Mouse (Mus musculus): ENCODE data around the gene Erc2.

Gene Erc2

GRCm38 (mm10) chr14:27622176-27622922, at the start of gene Erc2:
TSS of gene Erc2 (plus strand) at chr14:27622428.
- DNase-seq, result peak; percentile 85 to 89

GRCm38 (mm10) chr14:27578443-27578842, 43.8 kb upstream of the Erc2 start:
- DNase-seq, result no peak

GRCm38 (mm10) chr14:27589616-27590015, 32.6 kb upstream of the Erc2 start:
- DNase-seq, result peak; percentile 42 to 54

GRCm38 (mm10) chr14:27592163-27592562, 30.1 kb upstream of the Erc2 start:
- DNase-seq, result no peak

GRCm38 (mm10) chr14:27596265-27596664, 26.0 kb upstream of the Erc2 start:
- peak; percentile 63 to 72 for DNase-seq

GRCm38 (mm10) chr14:27602136-27602535, 20.1 kb upstream of the Erc2 start:
- no peak for DNase-seq

GRCm38 (mm10) chr14:27607419-27607818, 14.8 kb upstream of the Erc2 start:
- no peak for DNase-seq

GRCm38 (mm10) chr14:27613766-27614165, 8.5 kb upstream of the Erc2 start:
- DNase-seq, result no peak

- no peak for DNase-seq
Observed at GRCm38 (mm10) chr14:27617286-27617685, 4.9 kb upstream of the Erc2 start.

- DNase-seq, result no peak
Observed at GRCm38 (mm10) chr14:27621576-27621975, 652 bp upstream of the Erc2 start.

- no peak for DNase-seq
Observed at GRCm38 (mm10) chr14:27622923-27623219, 643 bp downstream of the Erc2 start.

GRCm38 (mm10) chr14:27623368-27623767, 1.1 kb downstream of the Erc2 start:
- peak; percentile 84 to 93 for DNase-seq

- no peak for DNase-seq
Observed at GRCm38 (mm10) chr14:27628701-27629100, 6.5 kb downstream of the Erc2 start.

- no peak for DNase-seq
Observed at GRCm38 (mm10) chr14:27629369-27630012, 7.3 kb downstream of the Erc2 start.

GRCm38 (mm10) chr14:27630973-27631640, 8.9 kb downstream of the Erc2 start:
- no peak for DNase-seq

GRCm38 (mm10) chr14:27634761-27635160, 12.5 kb downstream of the Erc2 start:
- DNase-seq, result no peak

GRCm38 (mm10) chr14:27636556-27636955, 14.3 kb downstream of the Erc2 start:
- DNase-seq, result no peak

- no peak for DNase-seq
Observed at GRCm38 (mm10) chr14:27641382-27641781, 19.2 kb downstream of the Erc2 start.

GRCm38 (mm10) chr14:27642981-27643380, 20.8 kb downstream of the Erc2 start:
- no peak for DNase-seq

- no peak for DNase-seq
Observed at GRCm38 (mm10) chr14:27654670-27655069, 32.4 kb downstream of the Erc2 start.

- DNase-seq, result no peak
Observed at GRCm38 (mm10) chr14:27658616-27659015, 36.4 kb downstream of the Erc2 start.

GRCm38 (mm10) chr14:27661466-27661865, 39.2 kb downstream of the Erc2 start:
- DNase-seq, result no peak

GRCm38 (mm10) chr14:27662251-27662650, 40.0 kb downstream of the Erc2 start:
- no peak for DNase-seq
